Mouse (Mus musculus) left cerebral cortex, postnatal 36 days (tissue): ENCODE data around the gene Ankrd13d. TPM values are rescaled to one million over a fixed set of nuclear protein-coding genes. Genes with fewer than 3 reads are reported as not detected.

Experiments
- DNase-seq, 2 experiments: peaks; one replicate each; pipeline ENCODE4 v3.0.0; 2021 to 2022; ENCODE audit warnings: low spot score in 2 of 2, mixed read lengths in 1 of 2
- intact Hi-C: fragments of 180-260 bp; cut with DNase I; formaldehyde crosslinking; loops from one replicate; pipeline ENCODE4 v1.15.1; 2025
- microRNA-seq: library from miRNA; unstranded; fragments of <30 nt; microRNA quantifications from one replicate; pipeline ENCODE4 v1.2.0, GENCODE M21; 2022
- total RNA-seq, 2 experiments: library from RNA; stranded (reverse); gene quantifications; 2 replicates each; pipeline ENCODE4 v1.2.3; 2021

Ankrd13d gene
- total RNA-seq, 2 experiments from 2014 or later: 69.7 to 72.3 TPM

- peak; percentile 94 to 96 for DNase-seq
- intact Hi-C loops: loop anchor here (1.0 to 5.0 kb wide), 3 partner anchors 62 to 131 kb away; partner anchors contain the start of gene Aip
These were observed 51.4 kb downstream of the Ankrd13d start, which contains the start of gene Pold4 for GRCm38 (mm10) chr19:4231253-4232185. TSS of gene Pold4 (plus strand) at chr19:4231899.

- no peak for DNase-seq
- intact Hi-C loops: loop anchor here (2.0 to 5.0 kb wide), 2 partner anchors 103 to 130 kb away; partner anchors contain the start of gene Aip
These were observed 52.5 kb downstream of the Ankrd13d start for GRCm38 (mm10) chr19:4230415-4230814.

- intact Hi-C loops: loop anchor here (2.0 to 10.0 kb wide), 4 partner anchors 23 to 215 kb away; partner anchors contain the start of genes Aip and Ndufv1
- DNase-seq: no peak
These were observed 53.4 kb downstream of the Ankrd13d start for GRCm38 (mm10) chr19:4229451-4230076.

GRCm38 (mm10) chr19:4228891-4229290 lies 54.0 kb downstream of the Ankrd13d start:
- intact Hi-C loops: loop anchor here (2.0 to 10.0 kb wide), 2 partner anchors 22 to 214 kb away; partner anchors contain the start of gene Ndufv1

GRCm38 (mm10) chr19:4227894-4228678 lies 54.9 kb downstream of the Ankrd13d start:
- intact Hi-C loops: loop anchor here (2.0 to 10.0 kb wide), 2 partner anchors 21 to 213 kb away; partner anchors contain the start of gene Ndufv1
- peak; percentile 63 to 65 for DNase-seq

More at GRCm38 (mm10) chr19:4228891-4229290, 54.0 kb downstream of the Ankrd13d start:
- no peak for DNase-seq

- intact Hi-C loops: loop anchor here (10.0 kb wide), 1 partner anchor 213 kb away; the partner anchor contains the start of gene Ndufv1
- no peak for DNase-seq
These were observed 55.5 kb downstream of the Ankrd13d start for GRCm38 (mm10) chr19:4227446-4227845.

- intact Hi-C loops: loop anchor here (10.0 kb wide), 1 partner anchor 212 kb away; the partner anchor contains the start of gene Ndufv1
- no peak for DNase-seq
These were observed 56.2 kb downstream of the Ankrd13d start for GRCm38 (mm10) chr19:4226779-4227178.

GRCm38 (mm10) chr19:4222165-4222564 lies 60.8 kb downstream of the Ankrd13d start:
- no peak for DNase-seq
- intact Hi-C loops: loop anchor here (10.0 kb wide), 1 partner anchor 207 kb away; the partner anchor contains the start of gene Ndufv1

- DNase-seq: no peak
These were observed 61.8 kb downstream of the Ankrd13d start for GRCm38 (mm10) chr19:4220957-4221743.

GRCm38 (mm10) chr19:4220416-4220815 lies 62.5 kb downstream of the Ankrd13d start:
- DNase-seq: no peak
- intact Hi-C loops: loop anchor here (10.0 kb wide), 1 partner anchor 206 kb away; the partner anchor contains the start of gene Ndufv1

More at GRCm38 (mm10) chr19:4220957-4221743, 61.8 kb downstream of the Ankrd13d start:
- intact Hi-C loops: loop anchor here (10.0 kb wide), 1 partner anchor 206 kb away; the partner anchor contains the start of gene Ndufv1

Small RNA genes lying within 50 kb of the gene (microRNA-seq; reads per million reads assigned to microRNA genes)
- gene Mir6985: 9.1 reads per million, percentile 28 among the genes with 10 or more reads in this experiment

Other genes starting within 250 kb of the Ankrd13d start
- 100 to 1,000 TPM; 301 to 332 TPM for gene Gstp1, start 245.2 kb downstream of the Ankrd13d start, total RNA-seq
- gene Gstp2, start 237.1 kb downstream of the Ankrd13d start, total RNA-seq: 10 to 100 TPM; 33.9 to 45.2 TPM
- gene Gstp3, start 223.6 kb downstream of the Ankrd13d start, total RNA-seq: not detected
- not detected for gene Cabp2, start 201.6 kb downstream of the Ankrd13d start, total RNA-seq
- gene Cdk2ap2, start 186.0 kb downstream of the Ankrd13d start, total RNA-seq: 10 to 100 TPM; 28.8 to 34.1 TPM
- gene Pitpnm1, start 183.1 kb downstream of the Ankrd13d start, total RNA-seq: 100 to 1,000 TPM; 202 to 203 TPM
- 100 to 1,000 TPM; 106 to 133 TPM for gene Aip, start 157.3 kb downstream of the Ankrd13d start, total RNA-seq
- gene Gpr152, start 143.3 kb downstream of the Ankrd13d start, total RNA-seq: not detected
- not detected for gene Cabp4, start 139.1 kb downstream of the Ankrd13d start, total RNA-seq
- gene Coro1b, start 134.5 kb downstream of the Ankrd13d start, total RNA-seq: 10 to 100 TPM; 75.7 to 81.1 TPM
- gene Ptprcap, start 129.5 kb downstream of the Ankrd13d start, total RNA-seq: 1 to 10 TPM; 1.3 to 1.8 TPM
- gene Rps6kb2, start 119.8 kb downstream of the Ankrd13d start, total RNA-seq: 10 to 100 TPM; 27.8 to 43.1 TPM
- 1 to 10 TPM; 5.5 to 7.8 TPM for gene Carns1, start 107.7 kb downstream of the Ankrd13d start, total RNA-seq
- gene Tbc1d10c, start 91.9 kb downstream of the Ankrd13d start, total RNA-seq: 1 to 10 TPM; 1.5 to 1.9 TPM
- 100 to 1,000 TPM; 292 to 320 TPM for gene Ppp1ca, start 91.1 kb downstream of the Ankrd13d start, total RNA-seq
- 10 to 100 TPM in 1 of 2 experiments, 1 to 10 TPM in 1; 6.1 to 10.8 TPM for gene Rad9a, start 81.5 kb downstream of the Ankrd13d start, total RNA-seq
- 1 to 10 TPM in 1 of 2 experiments, under 1 TPM in 1; 0.84 to 1.2 TPM for gene Clcf1, start 68.9 kb downstream of the Ankrd13d start, total RNA-seq
- gene AC109138.7, start 68.8 kb downstream of the Ankrd13d start, total RNA-seq: not detected
- 10 to 100 TPM; 15.9 to 17.8 TPM for gene Pold4, start 51.2 kb downstream of the Ankrd13d start, total RNA-seq
- 10 to 100 TPM; 41.1 to 65.6 TPM for gene Ssh3, start 14.0 kb downstream of the Ankrd13d start, total RNA-seq
- gene Grk2, start 23.1 kb upstream of the Ankrd13d start, total RNA-seq: 100 to 1,000 TPM; 223 to 239 TPM
- 10 to 100 TPM; 66.6 to 82.6 TPM for gene Kdm2a, start 115.1 kb upstream of the Ankrd13d start, total RNA-seq
- under 1 TPM; 0.32 to 0.86 TPM for gene Rhod, start 156.3 kb upstream of the Ankrd13d start, total RNA-seq
- gene Syt12, start 194.3 kb upstream of the Ankrd13d start, total RNA-seq: 10 to 100 TPM; 35.2 to 38.8 TPM
- gene 2010003K11Rik, start 215.4 kb upstream of the Ankrd13d start, total RNA-seq: not detected
- 10 to 100 TPM; 73.3 TPM for gene Pcx, start 227.3 kb upstream of the Ankrd13d start, total RNA-seq